Mouse (Mus musculus) C2C12 (cell line): ENCODE measurements around the gene Gria3. TPM values are rescaled to one million over a fixed set of nuclear protein-coding genes. Genes with fewer than 3 reads are reported as not detected.

Source experiments
- H3K27me3 ChIP-seq: one replicate; pipeline ENCODE4 v1.6.1; 2011; ENCODE audit not compliant: control insufficient read depth, insufficient read depth, insufficient read length
- H3K36me3 ChIP-seq: one replicate; pipeline ENCODE4 v1.6.1; 2011; ENCODE audit not compliant: control insufficient read depth, insufficient read depth
- H3K4me3 ChIP-seq: one replicate; pipeline ENCODE4 v1.5.1; 2011; ENCODE audit warnings: mild to moderate bottlenecking, control low read depth; ENCODE audit not compliant: poor library complexity, insufficient read depth, severe bottlenecking
- H3K79me2 ChIP-seq: one replicate; pipeline ENCODE4 v1.6.1; 2011; ENCODE audit not compliant: control insufficient read depth, insufficient read depth
- H3K79me3 ChIP-seq: one replicate; pipeline ENCODE4 v1.6.1; 2011; ENCODE audit warnings: low read depth, control low read depth
- H3ac ChIP-seq: one replicate; pipeline ENCODE3; 2011; ENCODE audit warnings: low read depth; ENCODE audit not compliant: control insufficient read depth, insufficient read length
- CEBPB ChIP-seq: IDR thresholded peaks from one replicate; pipeline ENCODE4 v1.6.1; 2011; ENCODE audit warnings: low read depth, mild to moderate bottlenecking, control low read depth, moderate library complexity
- CTCF ChIP-seq: IDR thresholded peaks from one replicate; pipeline ENCODE4 v1.5.1; 2011; ENCODE audit not compliant: control insufficient read depth, insufficient read depth, insufficient read length
- FOSL1 ChIP-seq: IDR thresholded peaks from one replicate; pipeline ENCODE4 v1.8.0; 2011; ENCODE audit warnings: mild to moderate bottlenecking, low read length; ENCODE audit not compliant: poor library complexity, insufficient read depth, severe bottlenecking
- MAX ChIP-seq: IDR thresholded peaks from one replicate; pipeline ENCODE4 v1.6.1; 2011; ENCODE audit warnings: mild to moderate bottlenecking, control low read depth
- MYOD1 ChIP-seq: IDR thresholded peaks from one replicate; pipeline ENCODE4 v1.6.1; 2011; ENCODE audit warnings: low read depth; ENCODE audit not compliant: control insufficient read depth, insufficient read length
- MYOG ChIP-seq: IDR thresholded peaks from one replicate; pipeline ENCODE4 v1.6.1; 2011; ENCODE audit not compliant: control insufficient read depth, insufficient read length; ENCODE audit errors: extremely low read depth
- USF1 ChIP-seq: IDR thresholded peaks from one replicate; pipeline ENCODE4 v1.6.1; 2011; ENCODE audit warnings: low read depth, mild to moderate bottlenecking, control low read depth, moderate library complexity
- polyA plus RNA-seq: library from polyadenylated mRNA; unstranded; fragments of >200 nt; fragmentation: generic; extraction: Trizol; gene quantifications from one replicate; pipeline ENCODE4 v1.2.1, GENCODE M21; 2012; ENCODE audit warnings: missing spikeins

Gria3 gene
- polyA plus RNA-seq, 1 experiment, result not detected

GRCm38 (mm10) chrX:41507959-41508358 lies 107.3 kb downstream of the Gria3 start:
- Histone ChIP-seq H3K79me2 (no peaks in the 10 kb centered on the region), H3K4me3 (no peak overlapping the region), H3K36me3 (no peaks in the 10 kb centered on the region), H3K27me3 (no peaks in the 10 kb centered on the region), H3ac (no peak overlapping the region), H3K79me3 (no peaks in the 10 kb centered on the region)
- TF ChIP-seq MYOG (no peak), USF1 (no peak), FOSL1 (no peak), MAX (no peak), CTCF (no peak), CEBPB (no peak), MYOD1 (no peak)

- no peaks in the 10 kb centered on the region for H3K79me3 ChIP-seq
- no peaks in the 10 kb centered on the region for H3K36me3 ChIP-seq
- no peak overlapping the region for H3K4me3 ChIP-seq
- H3K79me2 ChIP-seq, result no peaks in the 10 kb centered on the region
- no peaks in the 10 kb centered on the region for H3K27me3 ChIP-seq
- TF ChIP-seq USF1, result no peak
- no peak for TF ChIP-seq MYOG
- no peak for TF ChIP-seq CEBPB
- no peak for TF ChIP-seq MYOD1
- TF ChIP-seq MAX, result no peak
- no peak for TF ChIP-seq CTCF
- TF ChIP-seq FOSL1, result no peak
- H3ac ChIP-seq, result no peak overlapping the region
Measured at GRCm38 (mm10) chrX:41514982-41515381, 114.3 kb downstream of the Gria3 start.

GRCm38 (mm10) chrX:41532511-41532910 lies 131.9 kb downstream of the Gria3 start:
- H3K36me3 ChIP-seq, result no peaks in the 10 kb centered on the region
- TF ChIP-seq USF1, result no peak
- no peak for TF ChIP-seq CTCF
- no peak for TF ChIP-seq CEBPB
- no peak for TF ChIP-seq FOSL1
- TF ChIP-seq MYOD1, result no peak
- no peak for TF ChIP-seq MAX
- no peak for TF ChIP-seq MYOG
- no peak overlapping the region for H3K4me3 ChIP-seq
- no peaks in the 10 kb centered on the region for H3K79me3 ChIP-seq
- no peaks in the 10 kb centered on the region for H3K79me2 ChIP-seq
- no peaks in the 10 kb centered on the region for H3K27me3 ChIP-seq
- H3ac ChIP-seq, result no peak overlapping the region

DNA sequence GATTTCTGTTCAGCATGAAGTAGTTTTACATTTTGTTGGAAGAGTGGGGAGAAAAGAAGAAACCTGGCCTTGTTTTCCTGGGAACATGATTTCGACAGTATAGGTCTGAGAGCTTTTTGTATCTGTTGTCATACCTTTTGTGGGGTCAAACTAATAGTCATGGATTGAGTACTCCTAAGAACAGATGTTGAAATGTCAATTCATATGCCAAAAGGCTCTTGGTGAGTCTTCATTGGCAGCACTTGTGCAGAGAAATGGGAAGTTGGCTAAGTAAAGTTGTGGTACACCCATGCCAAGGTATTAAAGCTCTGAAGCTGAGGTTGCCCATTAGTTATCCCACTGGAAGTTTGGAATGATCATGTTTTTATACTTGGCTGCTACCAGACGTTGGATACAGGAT lies 135.2 kb downstream of the Gria3 start:
- no peak overlapping the region for H3ac ChIP-seq
- no peaks in the 10 kb centered on the region for H3K27me3 ChIP-seq
- no peaks in the 10 kb centered on the region for H3K36me3 ChIP-seq
- H3K79me2 ChIP-seq, result no peaks in the 10 kb centered on the region
- H3K4me3 ChIP-seq, result no peak overlapping the region
- H3K79me3 ChIP-seq, result no peaks in the 10 kb centered on the region
- TF ChIP-seq USF1 (no peak), CTCF (no peak), CEBPB (no peak), MAX (no peak), FOSL1 (no peak), MYOG (no peak), MYOD1 (no peak)

- H3K27me3 ChIP-seq, result no peaks in the 10 kb centered on the region
- no peaks in the 10 kb centered on the region for H3K36me3 ChIP-seq
- no peaks in the 10 kb centered on the region for H3K79me2 ChIP-seq
Measured at GRCm38 (mm10) chrX:41562296-41563060, 161.8 kb downstream of the Gria3 start.

DNA sequence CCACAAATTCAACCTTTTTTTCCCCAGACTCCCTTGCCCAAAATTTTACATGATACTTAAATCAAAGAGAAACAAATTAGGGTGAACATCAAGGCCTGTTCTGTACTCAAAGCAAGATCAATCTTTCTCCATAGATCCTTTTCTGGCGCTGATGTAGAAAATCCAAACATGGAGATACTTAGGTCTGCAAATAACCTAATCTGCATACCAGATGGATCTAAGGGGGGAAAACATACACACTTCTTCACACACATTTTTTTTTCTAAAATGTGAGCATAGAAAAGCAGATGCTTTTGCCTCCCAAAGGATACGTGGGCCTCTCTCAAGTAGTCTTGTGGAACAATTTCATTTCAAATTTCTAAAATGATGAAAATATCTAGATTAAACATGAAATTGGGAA lies 164.2 kb downstream of the Gria3 start:
- Histone ChIP-seq H3K79me2 (no peaks in the 10 kb centered on the region), H3K4me3 (no peak overlapping the region), H3K79me3 (no peaks in the 10 kb centered on the region), H3K27me3 (no peaks in the 10 kb centered on the region), H3K36me3 (no peaks in the 10 kb centered on the region), H3ac (no peak overlapping the region)
- TF ChIP-seq USF1, result no peak
- no peak for TF ChIP-seq FOSL1
- TF ChIP-seq CTCF, result no peak
- TF ChIP-seq MAX, result no peak
- TF ChIP-seq CEBPB, result no peak
- no peak for TF ChIP-seq MYOG
- no peak for TF ChIP-seq MYOD1

More at GRCm38 (mm10) chrX:41562296-41563060, 161.8 kb downstream of the Gria3 start:
- Histone ChIP-seq H3ac (no peak overlapping the region), H3K4me3 (no peak overlapping the region), H3K79me3 (no peaks in the 10 kb centered on the region)
- TF ChIP-seq MAX (no peak), USF1 (no peak), CEBPB (no peak), MYOD1 (no peak), FOSL1 (no peak), CTCF (no peak), MYOG (no peak)
